Mouse (Mus musculus): ENCODE measurements around the gene Gsn.

- TF ChIP-seq POLR2A (IDR thresholded peaks at IDR 0.05; ENCODE audit: insufficient read length, low read depth), result no peak
- no peak for TF ChIP-seq E2F4 (IDR thresholded peaks at IDR 0.05; ENCODE audit: insufficient read depth)
- no peak for TF ChIP-seq MYOD1 (IDR thresholded peaks at IDR 0.05; ENCODE audit: control insufficient read depth in 1 of 3, insufficient read length in 2 of 3, low read depth in 2 of 3)
- TF ChIP-seq MAX (IDR thresholded peaks at IDR 0.05; ENCODE audit: low read depth), result no peak
- TF ChIP-seq TCF3 (IDR thresholded peaks at IDR 0.05; ENCODE audit: insufficient read length, low read depth), result no peak
- no peak for TF ChIP-seq POLR2AphosphoS2 (IDR thresholded peaks at IDR 0.05; ENCODE audit: insufficient read length, low read depth)
- TF ChIP-seq TCF12 (IDR thresholded peaks at IDR 0.05; ENCODE audit: insufficient read depth, poor library complexity, severe bottlenecking), result no peak
Measured at GRCm38 (mm10) chr2:35345984-35346383, 89.8 kb downstream of the Gsn start.
